Mouse (Mus musculus) lung, embryonic 14.5 days (tissue): ENCODE measurements at regions not wholly inside any gene's neighbourhood (a gene's known extent, or its start where the extent isn't known, plus 50 kb on each side); places are given as distances from the start of the nearest gene placed in this dataset.
A peak's percentile ranks its signal among the peaks of the same experiment; 100 is the strongest.

ENCODE experiments used
- ATAC-seq: fragments of 200-750 bp; cut with Nextera tagmentation; 2 replicates; pipeline ENCODE4 v1.8.0; 2017; ENCODE audit warnings: mild to moderate bottlenecking, moderate TSS enrichment, moderate library complexity; ENCODE audit not compliant: insufficient read depth
- DNase-seq: peaks from one replicate; pipeline ENCODE4 v3.0.0-alpha.2; 2015
- H3K27ac ChIP-seq: fragments of 300-500 bp; sonication (generic); 2 replicates; pipeline ENCODE4 v1.5.1; 2014; ENCODE audit warnings: low read depth, mild to moderate bottlenecking, moderate library complexity
- H3K27me3 ChIP-seq: fragments of 300-500 bp; sonication (generic); 2 replicates; pipeline ENCODE4 v1.6.1; 2014; ENCODE audit warnings: low read length, control low read depth; ENCODE audit not compliant: insufficient read depth
- H3K36me3 ChIP-seq: fragments of 300-500 bp; sonication (generic); 2 replicates; pipeline ENCODE4 v1.6.1; 2014; ENCODE audit warnings: control low read depth; ENCODE audit not compliant: insufficient read depth
- H3K4me1 ChIP-seq: fragments of 300-500 bp; sonication (generic); 2 replicates; pipeline ENCODE4 v1.6.1; 2014; ENCODE audit warnings: antibody characterized with exemption, control low read depth; ENCODE audit not compliant: insufficient read depth
- H3K4me2 ChIP-seq: fragments of 300-500 bp; sonication (generic); 2 replicates; pipeline ENCODE4 v1.6.1; 2014; ENCODE audit warnings: mild to moderate bottlenecking
- H3K4me3 ChIP-seq: fragments of 300-500 bp; sonication (generic); 2 replicates; pipeline ENCODE4 v1.5.1; 2014; ENCODE audit warnings: low read depth, low read length
- H3K9ac ChIP-seq: fragments of 300-500 bp; sonication (generic); 2 replicates; pipeline ENCODE4 v1.6.1; 2014
- H3K9me3 ChIP-seq: fragments of 300-500 bp; sonication (generic); 2 replicates; pipeline ENCODE4 v1.6.1; 2016; ENCODE audit warnings: low read depth, low read length, control low read depth
- CTCF ChIP-seq: IDR thresholded peaks from 2 replicates; pipeline ENCODE4 v1.5.1; 2016; ENCODE audit warnings: antibody characterized with exemption, low read depth
- WGBS: fragments of 180-500 bp; shearing (Covaris S2); extraction: QIAGEN DNeasy Blood & Tissue Kit; methylation state at CpG from one replicate; pipeline ENCODE4 v1.1.7; 2014; 5-methylcytosine and 5-hydroxymethylcytosine counted together

DNA sequence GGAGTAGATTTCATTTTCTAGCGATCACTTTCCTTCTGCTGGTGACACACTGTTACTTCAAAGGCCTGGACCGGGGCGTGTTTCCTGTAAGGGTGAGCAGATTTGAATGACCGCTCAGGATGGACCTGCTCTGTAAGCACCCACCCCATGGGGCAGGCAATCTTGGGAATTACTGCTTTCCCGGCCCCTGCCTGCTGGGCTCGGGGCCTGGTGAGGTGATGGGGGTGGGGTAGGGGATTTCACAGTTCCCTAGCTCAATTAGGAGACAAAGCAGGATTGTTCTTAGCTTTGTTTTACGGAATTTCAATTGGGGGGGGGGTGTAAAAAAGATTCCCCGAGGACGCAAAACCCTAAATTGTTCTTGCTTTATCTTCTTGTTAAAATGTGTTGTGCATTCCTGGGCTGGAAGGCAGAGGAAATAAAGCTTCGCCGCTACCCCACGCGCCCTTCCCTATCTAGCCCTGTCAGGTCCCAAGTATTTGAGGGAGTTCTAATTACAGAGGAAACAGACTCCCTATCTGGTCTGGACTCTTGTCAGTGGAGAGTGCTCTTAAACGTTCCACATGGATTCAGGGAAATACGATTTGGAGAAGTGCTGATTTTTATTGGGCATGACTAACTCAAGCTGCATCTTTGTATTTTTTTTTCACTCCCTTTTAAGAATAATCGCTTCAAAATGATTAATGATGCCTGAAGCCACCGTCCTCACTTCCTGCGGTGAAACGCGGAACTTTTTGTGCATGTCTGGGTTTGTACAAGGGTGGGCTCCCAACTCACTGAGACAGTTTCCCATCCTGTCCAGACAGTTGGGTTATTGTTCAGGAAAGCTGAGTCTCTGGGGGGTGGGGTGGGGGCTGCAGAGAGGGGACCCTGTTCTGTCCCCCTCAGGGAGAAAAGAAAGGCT, 194.3 kb downstream of the Enc1 start:
- peak; percentile 48 for DNase-seq
- Histone ChIP-seq H3K4me2 (peak overlapping the region; percentile 68), H3K9me3 (no peaks in the 10 kb centered on the region), H3K27ac (peak overlapping the region; percentile 9; the same call in 1 of the 2 replicates), H3K9ac (0 out of 2 replicates have a peak overlapping the region, but pooled peaks have one; percentile 17), H3K4me3 (peak overlapping the region; percentile 30), H3K36me3 (no peaks in the 10 kb centered on the region), H3K4me1 (peaks cover 28% of the 10 kb centered on the region), H3K27me3 (no peaks in the 10 kb centered on the region)
- ATAC-seq = peak; percentile 22; the same call in 1 of the 2 replicates
- WGBS = 9% methylated on average over 20 of the region's 20 CpGs
- TF ChIP-seq CTCF = 0 out of 2 replicates have a peak, but pooled peaks have one; percentile 8

DNA sequence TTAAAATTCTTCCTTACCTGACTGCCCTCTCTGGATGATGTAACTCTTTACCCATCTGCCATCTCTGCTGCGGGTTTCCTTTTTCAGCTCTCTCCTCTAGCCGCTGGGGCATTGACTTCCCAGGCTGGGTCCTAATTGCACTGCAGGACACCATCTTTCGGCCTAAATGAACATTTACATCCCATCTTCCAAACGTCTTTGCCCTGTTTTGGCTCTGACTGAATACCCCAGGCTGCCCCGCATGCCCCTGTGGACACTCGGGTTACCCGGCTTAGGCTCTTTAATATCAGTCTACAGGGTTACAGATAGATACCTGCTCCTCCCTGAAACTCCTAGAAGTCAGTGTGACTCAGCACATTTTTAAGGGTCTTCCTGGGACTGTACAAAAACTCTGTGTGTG, 193.3 kb downstream of the Enc1 start:
- H3K4me1 ChIP-seq = peaks cover 19% of the 10 kb centered on the region
- no peaks in the 10 kb centered on the region for H3K9me3 ChIP-seq
- 72% methylated on average over 7 of the region's 7 CpGs for WGBS
- no peak for TF ChIP-seq CTCF
- ATAC-seq = no peak
- H3K4me2 ChIP-seq = no peak overlapping the region
- H3K27me3 ChIP-seq = no peaks in the 10 kb centered on the region
- H3K27ac ChIP-seq = no peak overlapping the region
- no peak overlapping the region for H3K9ac ChIP-seq
- no peak overlapping the region for H3K4me3 ChIP-seq
- no peaks in the 10 kb centered on the region for H3K36me3 ChIP-seq
- DNase-seq = no peak

GRCm38 (mm10) chr13:97432627-97433026, 191.7 kb downstream of the Enc1 start:
- ATAC-seq (no peak), DNase-seq (no peak)
- H3K4me3 ChIP-seq = no peak overlapping the region
- H3K9me3 ChIP-seq = no peaks in the 10 kb centered on the region
- no peak overlapping the region for H3K4me2 ChIP-seq
- H3K4me1 ChIP-seq = peaks cover 11% of the 10 kb centered on the region
- H3K9ac ChIP-seq = no peak overlapping the region
- H3K27ac ChIP-seq = no peak overlapping the region
- no peak for TF ChIP-seq CTCF
- 46% methylated on average over 4 of the region's 4 CpGs for WGBS
- H3K27me3 ChIP-seq = no peaks in the 10 kb centered on the region
- H3K36me3 ChIP-seq = no peaks in the 10 kb centered on the region

GRCm38 (mm10) chr13:97430885-97431284, 190.0 kb downstream of the Enc1 start:
- H3K27ac ChIP-seq = no peak overlapping the region
- DNase-seq (no peak), ATAC-seq (no peak)
- H3K36me3 ChIP-seq = no peaks in the 10 kb centered on the region
- no peak overlapping the region for H3K9ac ChIP-seq
- H3K9me3 ChIP-seq = no peaks in the 10 kb centered on the region
- no peaks in the 10 kb centered on the region for H3K27me3 ChIP-seq
- no peak for TF ChIP-seq CTCF
- 55% methylated on average over 2 of the region's 2 CpGs for WGBS
- H3K4me3 ChIP-seq = no peak overlapping the region
- H3K4me1 ChIP-seq = peaks cover 7% of the 10 kb centered on the region; the same call in 1 of the 2 replicates
- no peak overlapping the region for H3K4me2 ChIP-seq

GRCm38 (mm10) chr13:97428163-97428562, 187.3 kb downstream of the Enc1 start:
- Histone ChIP-seq H3K27ac (no peak overlapping the region), H3K36me3 (no peaks in the 10 kb centered on the region), H3K4me1 (no peaks in the 10 kb centered on the region; the same call in 1 of the 2 replicates), H3K9me3 (no peaks in the 10 kb centered on the region), H3K4me2 (no peak overlapping the region), H3K27me3 (no peaks in the 10 kb centered on the region), H3K9ac (no peak overlapping the region), H3K4me3 (no peak overlapping the region)
- DNase-seq = no peak
- 44% methylated on average over 6 of the region's 6 CpGs for WGBS
- TF ChIP-seq CTCF = no peak
- no peak for ATAC-seq

DNA sequence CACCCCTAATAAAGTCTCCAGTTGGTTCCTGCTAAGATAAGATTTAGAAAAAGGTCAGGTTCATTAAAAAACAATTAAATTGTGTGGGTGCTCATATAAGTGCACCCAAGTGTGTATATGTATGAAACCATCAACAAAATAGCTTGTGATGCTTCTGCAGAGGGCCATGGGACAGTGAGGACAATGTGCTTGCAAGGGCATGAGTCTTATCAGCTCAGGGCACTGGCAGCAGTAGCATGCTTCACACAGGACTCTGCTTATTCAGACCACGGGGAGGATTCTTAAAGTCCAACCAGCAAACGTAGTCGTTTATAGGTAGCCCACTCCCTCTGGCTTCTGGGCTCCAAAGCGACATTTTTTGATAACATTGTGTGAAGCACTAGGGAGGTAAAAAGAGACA, 186.6 kb downstream of the Enc1 start:
- no peak overlapping the region for H3K4me3 ChIP-seq
- no peak overlapping the region for H3K9ac ChIP-seq
- ATAC-seq = no peak
- no peak overlapping the region for H3K27ac ChIP-seq
- no peak overlapping the region for H3K4me2 ChIP-seq
- H3K27me3 ChIP-seq = no peaks in the 10 kb centered on the region
- DNase-seq = no peak
- no peaks in the 10 kb centered on the region; the same call in 1 of the 2 replicates for H3K4me1 ChIP-seq
- H3K36me3 ChIP-seq = no peaks in the 10 kb centered on the region
- no peaks in the 10 kb centered on the region for H3K9me3 ChIP-seq
- TF ChIP-seq CTCF = no peak
- 46% methylated on average over 4 of the region's 4 CpGs for WGBS

- Histone ChIP-seq H3K27me3 (no peaks in the 10 kb centered on the region), H3K4me2 (no peak overlapping the region), H3K9ac (no peak overlapping the region), H3K36me3 (no peaks in the 10 kb centered on the region), H3K9me3 (no peaks in the 10 kb centered on the region), H3K27ac (no peak overlapping the region), H3K4me1 (no peaks in the 10 kb centered on the region; the same call in 1 of the 2 replicates), H3K4me3 (no peak overlapping the region)
- DNase-seq (no peak), ATAC-seq (no peak)
- TF ChIP-seq CTCF = no peak
- 85% methylated on average over 9 of the region's 9 CpGs for WGBS
These were observed 184.8 kb downstream of the Enc1 start for GRCm38 (mm10) chr13:97425731-97426130.
